Mouse (Mus musculus): Measurements from ENCODE around the gene Dlg5. TPM values are rescaled to one million over a fixed set of nuclear protein-coding genes. Genes with fewer than 3 reads are reported as not detected.

The Dlg5 gene
- polyA plus RNA-seq, 2 experiments, result 0.96 to 2.1 TPM

DNA sequence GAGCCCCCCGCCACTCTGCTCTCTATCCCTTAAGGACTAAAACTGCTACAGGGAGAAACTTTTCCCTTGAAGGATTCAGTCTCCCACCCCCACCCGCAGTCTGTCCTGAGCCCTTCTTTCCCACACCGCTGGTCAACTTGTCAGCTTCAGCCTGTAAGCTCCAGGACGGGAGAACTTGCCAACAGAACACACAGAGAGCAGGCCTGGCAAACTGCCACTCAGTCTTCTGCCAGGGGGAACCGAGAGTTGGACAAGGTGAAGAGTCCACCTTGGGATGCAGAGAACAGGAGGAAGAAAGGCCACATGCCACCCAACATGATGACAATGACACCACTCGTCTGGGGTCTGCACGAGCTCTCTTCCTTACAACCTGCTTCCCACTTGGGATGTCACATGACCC is 56.1 kb downstream of the Dlg5 start:
- no peak overlapping the region for H3K4me2 ChIP-seq (ENCODE audit: low read depth)
- H3K9me3 ChIP-seq (ENCODE audit: control insufficient read depth, low read length), result no peaks in the 10 kb centered on the region
- no peak overlapping the region for H3K9ac ChIP-seq (replicated peaks)
- no peak for TF ChIP-seq CTCF (IDR thresholded peaks at IDR 0.05; ENCODE audit: low read depth)
- no peak for TF ChIP-seq EP300 (IDR thresholded peaks at IDR 0.05; ENCODE audit: low read depth)
- no peak for DNase-seq (ENCODE audit: low read depth in 3 of 3, low spot score in 3 of 3)
- no peaks in the 10 kb centered on the region for H3K4me1 ChIP-seq (replicated peaks; ENCODE audit: control insufficient read depth in 2 of 2, insufficient read depth in 2 of 2, low read length in 1 of 2)
- no peak overlapping the region for H3K27ac ChIP-seq
- H3K36me3 ChIP-seq (replicated peaks; ENCODE audit: control insufficient read depth, insufficient read depth, low read depth), result no peaks in the 10 kb centered on the region
- WGBS (ENCODE audit: insufficient replicate concordance), result 61% methylated on average over 7 of the region's 7 CpGs
- no peaks in the 10 kb centered on the region for H3K27me3 ChIP-seq (ENCODE audit: control insufficient read depth, insufficient read depth, low read length)
- no peak for ATAC-seq (ENCODE audit: insufficient read depth)
- H3K4me3 ChIP-seq (ENCODE audit: insufficient read depth in 1 of 2, low read depth in 2 of 2, low read length in 2 of 2), result no peak overlapping the region

- Histone ChIP-seq H3K9me3 (ENCODE audit: control insufficient read depth, low read length) (no peaks in the 10 kb centered on the region), H3K4me2 (ENCODE audit: low read depth) (no peak overlapping the region), H3K27ac (no peak overlapping the region), H3K4me3 (ENCODE audit: insufficient read depth in 1 of 2, low read depth in 2 of 2, low read length in 2 of 2) (no peak overlapping the region), H3K4me1 (replicated peaks; ENCODE audit: control insufficient read depth in 2 of 2, insufficient read depth in 2 of 2, low read length in 1 of 2) (no peaks in the 10 kb centered on the region), H3K36me3 (replicated peaks; ENCODE audit: control insufficient read depth, insufficient read depth, low read depth) (no peaks in the 10 kb centered on the region), H3K27me3 (ENCODE audit: control insufficient read depth, insufficient read depth, low read length) (no peaks in the 10 kb centered on the region), H3K9ac (replicated peaks) (no peak overlapping the region)
- no peak for ATAC-seq (ENCODE audit: insufficient read depth)
- DNase-seq (ENCODE audit: low read depth in 3 of 3, low spot score in 3 of 3), result no peak
- TF ChIP-seq CTCF (IDR thresholded peaks at IDR 0.05; ENCODE audit: low read depth), result no peak
- no peak for TF ChIP-seq EP300 (IDR thresholded peaks at IDR 0.05; ENCODE audit: low read depth)
- WGBS (ENCODE audit: insufficient replicate concordance), result 32% methylated on average over 4 of the region's 4 CpGs
Observed at GRCm38 (mm10) chr14:24185514-24185913, 60.2 kb downstream of the Dlg5 start.

DNA sequence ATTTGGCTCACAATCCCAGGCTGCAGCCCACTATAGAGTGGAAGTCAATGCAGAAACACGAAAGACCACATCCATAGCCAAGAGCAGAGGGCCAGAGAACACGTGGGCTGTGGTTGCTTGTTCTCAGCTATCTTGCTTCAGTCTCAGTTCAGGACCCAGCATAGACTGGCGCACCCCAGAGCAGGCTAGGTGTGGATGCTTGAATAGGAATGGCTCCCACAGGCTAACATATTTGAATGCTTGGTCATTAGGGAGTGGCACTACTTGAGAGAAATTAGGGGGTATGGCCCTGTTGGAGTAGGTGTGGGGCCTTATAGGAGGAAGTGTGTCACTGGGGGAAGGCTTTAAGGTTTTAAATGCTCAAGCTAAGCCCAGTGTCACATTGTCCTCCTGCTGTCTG is 62.8 kb downstream of the Dlg5 start:
- no peak for TF ChIP-seq CTCF (IDR thresholded peaks at IDR 0.05; ENCODE audit: low read depth)
- TF ChIP-seq EP300 (IDR thresholded peaks at IDR 0.05; ENCODE audit: low read depth), result no peak
- no peaks in the 10 kb centered on the region for H3K4me1 ChIP-seq (replicated peaks; ENCODE audit: control insufficient read depth in 2 of 2, insufficient read depth in 2 of 2, low read length in 1 of 2)
- H3K36me3 ChIP-seq (replicated peaks; ENCODE audit: control insufficient read depth, insufficient read depth, low read depth), result no peaks in the 10 kb centered on the region
- H3K9ac ChIP-seq (replicated peaks), result no peak overlapping the region
- DNase-seq (ENCODE audit: low read depth in 3 of 3, low spot score in 3 of 3) (no peak), ATAC-seq (ENCODE audit: insufficient read depth) (no peak)
- no peak overlapping the region for H3K27ac ChIP-seq
- H3K4me3 ChIP-seq (ENCODE audit: insufficient read depth in 1 of 2, low read depth in 2 of 2, low read length in 2 of 2), result no peak overlapping the region
- WGBS (ENCODE audit: insufficient replicate concordance), result 60% methylated on average over 3 of the region's 3 CpGs
- no peaks in the 10 kb centered on the region for H3K27me3 ChIP-seq (ENCODE audit: control insufficient read depth, insufficient read depth, low read length)
- no peak overlapping the region for H3K4me2 ChIP-seq (ENCODE audit: low read depth)
- no peaks in the 10 kb centered on the region for H3K9me3 ChIP-seq (ENCODE audit: control insufficient read depth, low read length)

- H3K27me3 ChIP-seq (ENCODE audit: control insufficient read depth, insufficient read depth, low read length), result no peaks in the 10 kb centered on the region
- H3K9ac ChIP-seq (replicated peaks), result no peak overlapping the region
- WGBS (ENCODE audit: insufficient replicate concordance), result 27% methylated on average over 10 of the region's 10 CpGs
- ATAC-seq (ENCODE audit: insufficient read depth) (no peak), DNase-seq (ENCODE audit: low read depth in 3 of 3, low spot score in 3 of 3) (peak in 2 of 3 experiments; percentile 3 to 38)
- TF ChIP-seq EP300 (IDR thresholded peaks at IDR 0.05; ENCODE audit: low read depth) (no peak), CTCF (IDR thresholded peaks at IDR 0.05; ENCODE audit: low read depth) (peak; percentile 94)
- H3K4me2 ChIP-seq (ENCODE audit: low read depth), result no peak overlapping the region
- H3K4me1 ChIP-seq (replicated peaks; ENCODE audit: control insufficient read depth in 2 of 2, insufficient read depth in 2 of 2, low read length in 1 of 2), result no peaks in the 10 kb centered on the region
- H3K27ac ChIP-seq, result no peak overlapping the region
- no peak overlapping the region for H3K4me3 ChIP-seq (ENCODE audit: insufficient read depth in 1 of 2, low read depth in 2 of 2, low read length in 2 of 2)
- H3K36me3 ChIP-seq (replicated peaks; ENCODE audit: control insufficient read depth, insufficient read depth, low read depth), result no peaks in the 10 kb centered on the region
- H3K9me3 ChIP-seq (ENCODE audit: control insufficient read depth, low read length), result no peaks in the 10 kb centered on the region
Observed at GRCm38 (mm10) chr14:24181811-24182506, 63.8 kb downstream of the Dlg5 start.

DNA sequence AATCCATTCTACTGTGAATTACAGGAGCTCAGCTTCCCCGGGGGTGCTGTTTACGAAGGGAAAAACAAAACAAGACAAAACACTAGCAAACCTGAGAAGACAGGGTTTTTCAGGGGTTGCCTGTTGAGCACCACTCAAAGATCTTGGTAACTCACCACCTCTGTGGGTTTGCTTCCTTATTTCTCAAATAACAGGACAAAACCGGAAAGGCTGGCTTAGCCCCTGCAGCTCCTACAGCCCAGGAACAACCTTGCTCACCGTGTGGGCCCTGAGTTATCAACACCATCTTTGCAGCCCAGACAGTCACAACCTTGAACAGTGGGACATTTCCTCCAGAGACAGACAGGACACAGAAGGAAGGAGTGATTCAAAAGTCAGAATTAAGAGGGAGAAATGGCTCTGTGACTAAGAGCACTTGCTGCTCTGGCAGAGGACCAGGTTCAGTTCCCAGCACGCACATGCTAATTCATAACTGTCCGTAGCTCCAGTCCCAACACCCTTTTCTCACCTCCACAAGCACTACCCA is 66.2 kb downstream of the Dlg5 start:
- WGBS (ENCODE audit: insufficient replicate concordance), result 59% methylated on average over 6 of the region's 6 CpGs
- ATAC-seq (ENCODE audit: insufficient read depth) (no peak), DNase-seq (ENCODE audit: low read depth in 3 of 3, low spot score in 3 of 3) (no peak)
- no peaks in the 10 kb centered on the region for H3K36me3 ChIP-seq (replicated peaks; ENCODE audit: control insufficient read depth, insufficient read depth, low read depth)
- no peak overlapping the region for H3K27ac ChIP-seq
- no peaks in the 10 kb centered on the region for H3K4me1 ChIP-seq (replicated peaks; ENCODE audit: control insufficient read depth in 2 of 2, insufficient read depth in 2 of 2, low read length in 1 of 2)
- no peak overlapping the region for H3K4me2 ChIP-seq (ENCODE audit: low read depth)
- H3K9ac ChIP-seq (replicated peaks), result no peak overlapping the region
- no peak overlapping the region for H3K4me3 ChIP-seq (ENCODE audit: insufficient read depth in 1 of 2, low read depth in 2 of 2, low read length in 2 of 2)
- TF ChIP-seq EP300 (IDR thresholded peaks at IDR 0.05; ENCODE audit: low read depth), result no peak
- TF ChIP-seq CTCF (IDR thresholded peaks at IDR 0.05; ENCODE audit: low read depth), result no peak
- H3K27me3 ChIP-seq (ENCODE audit: control insufficient read depth, insufficient read depth, low read length), result no peaks in the 10 kb centered on the region
- H3K9me3 ChIP-seq (ENCODE audit: control insufficient read depth, low read length), result no peaks in the 10 kb centered on the region
